Mouse (Mus musculus) brain, embryonic 14.5 days (tissue): Measurements from ENCODE around the gene Flna. TPM values are rescaled to one million over a fixed set of nuclear protein-coding genes. Genes with fewer than 3 reads are reported as not detected.

ENCODE experiments used
- DNase-seq: peaks from one replicate; pipeline ENCODE4 v3.0.0-alpha.2; 2011; ENCODE audit warnings: low read depth
- CTCF ChIP-seq: fragments of 200-500 bp; IDR thresholded peaks from 2 replicates; pipeline ENCODE4 v1.5.1; 2012; ENCODE audit warnings: inconsistent platforms, mild to moderate bottlenecking, moderate library complexity, borderline replicate concordance; ENCODE audit not compliant: insufficient read depth, insufficient read length; ENCODE audit errors: extremely low read depth
- POLR2A ChIP-seq: fragments of 200-500 bp; IDR thresholded peaks from 2 replicates; pipeline ENCODE4 v1.6.1; 2012; ENCODE audit warnings: mild to moderate bottlenecking, inconsistent platforms, borderline replicate concordance; ENCODE audit not compliant: poor library complexity, insufficient read depth, insufficient read length, severe bottlenecking; ENCODE audit errors: extremely low read depth
- polyA plus RNA-seq: library from polyadenylated mRNA; depleted of rRNA; stranded (reverse); fragments of >200 nt; gene quantifications from 2 replicates; pipeline ENCODE4 v1.2.3, GENCODE M21; 2012; rRNA removed

Flna gene
- 372 and 441 TPM in 2 replicates for polyA plus RNA-seq

DNA sequence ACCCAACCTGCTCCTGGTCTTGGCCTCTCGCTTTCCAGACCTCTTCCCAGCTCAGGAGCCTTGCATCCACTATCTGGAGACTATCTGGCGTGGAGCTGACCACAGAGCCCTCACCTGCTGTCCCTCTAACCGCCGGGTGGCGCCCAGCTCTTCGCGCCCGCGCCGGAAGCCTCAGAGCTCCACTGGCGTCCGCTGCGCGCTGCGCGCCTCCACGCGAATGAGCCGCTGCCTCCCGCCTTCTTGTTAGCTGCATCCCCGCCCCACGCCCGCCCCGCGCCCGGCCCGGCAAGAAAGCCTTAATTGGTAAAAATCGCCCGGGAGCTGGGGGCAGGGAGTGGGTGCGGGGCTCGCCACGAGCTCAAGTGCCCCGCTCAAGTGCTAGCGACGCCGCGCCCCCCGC, at the start of gene Flna:
Gene Flna (minus strand): TSS at position 206 of the 400 bp plus-strand sequence.
- TF ChIP-seq CTCF (peak; percentile 33; the same call in 1 of the 2 replicates), POLR2A (0 out of 2 replicates have a peak, but pooled peaks have one; percentile 7)
- peak; percentile 69 for DNase-seq

- no peak for TF ChIP-seq CTCF
- TF ChIP-seq POLR2A = no peak
- no peak for DNase-seq
Observed at GRCm38 (mm10) chrX:74298348-74298747, 48.7 kb upstream of the Flna start.

DNA sequence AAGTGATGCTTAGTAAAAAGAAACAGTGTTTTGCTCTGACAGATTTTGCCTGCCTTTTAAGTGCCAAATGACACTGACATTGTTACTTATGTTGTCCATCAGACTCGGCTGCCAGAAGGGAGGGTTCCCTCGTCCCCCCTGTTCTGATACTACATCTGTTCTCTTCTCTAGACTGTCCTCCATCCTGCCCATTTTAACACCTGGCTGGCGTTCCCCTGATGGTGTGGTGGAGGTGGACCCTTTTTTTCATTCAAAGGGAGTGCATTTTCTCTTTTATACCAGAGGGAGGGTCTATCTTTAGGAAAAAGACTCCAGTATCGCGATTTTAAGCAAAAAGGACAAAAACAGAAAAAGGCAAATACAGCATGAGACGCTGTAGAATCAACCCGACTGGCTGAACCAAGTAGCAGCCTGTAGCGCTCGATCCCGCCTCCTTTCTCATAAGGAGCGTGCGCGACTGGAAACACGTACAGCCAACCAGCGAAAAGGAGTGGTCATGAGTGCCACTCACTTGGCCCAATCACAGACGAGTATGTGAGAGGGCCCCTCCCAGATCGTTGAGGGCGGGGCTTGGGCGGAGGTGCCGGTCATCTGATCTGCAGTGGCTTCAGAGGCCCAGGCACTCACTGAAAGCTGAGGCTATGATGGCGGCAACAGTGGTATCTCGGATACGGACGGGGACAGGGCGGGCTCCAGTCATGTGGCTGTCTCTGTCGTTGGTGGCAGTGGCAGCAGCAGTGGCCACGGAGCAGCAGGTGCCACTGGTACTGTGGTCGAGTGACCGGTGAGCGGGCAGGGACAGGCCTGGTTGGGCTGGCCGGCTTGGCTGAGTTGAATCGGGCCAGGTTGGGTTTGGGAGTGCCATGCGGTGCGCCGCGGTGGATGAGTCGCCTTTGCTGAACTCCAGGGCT, 47.2 kb upstream of the Flna start, which contains the start of gene Atp6ap1:
Gene Atp6ap1 (plus strand): TSS at position 560 of the 911 bp plus-strand sequence.
- peak; percentile 98 for DNase-seq
- TF ChIP-seq POLR2A (peak; percentile 37; the same call in 1 of the 2 replicates), CTCF (no peak)

DNA sequence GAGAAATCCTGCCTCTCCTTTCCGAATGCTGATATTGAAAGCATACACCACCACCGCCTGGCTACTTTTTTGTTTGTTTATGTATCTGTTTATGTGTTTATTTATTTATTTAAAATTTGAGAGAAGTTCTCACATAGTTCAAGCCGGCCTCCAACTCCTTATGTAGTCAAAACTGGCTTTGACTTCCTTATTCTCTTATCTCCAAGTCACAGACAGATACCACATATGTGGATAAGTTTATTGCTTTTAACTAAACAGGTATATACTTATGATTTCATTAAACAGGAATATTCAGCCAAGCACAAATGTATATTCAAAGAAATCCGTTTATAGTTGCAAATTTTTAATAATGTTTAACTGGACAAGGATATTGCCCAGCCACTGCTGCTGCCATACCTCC, 43.8 kb upstream of the Flna start:
- TF ChIP-seq POLR2A (no peak), CTCF (no peak)
- DNase-seq = no peak

GRCm38 (mm10) chrX:74283092-74283437, 33.4 kb upstream of the Flna start:
- DNase-seq = no peak
- TF ChIP-seq CTCF (no peak), POLR2A (no peak)

- peak; percentile 96 for DNase-seq
- TF ChIP-seq POLR2A = peak; percentile 63; the same call in 1 of the 2 replicates
- TF ChIP-seq CTCF = no peak
Observed at GRCm38 (mm10) chrX:74282395-74283091, 32.9 kb upstream of the Flna start.

GRCm38 (mm10) chrX:74281732-74282394, 32.2 kb upstream of the Flna start, which contains the start of the genes Taz and Dnase1l1:
Taz (plus strand) TSS chrX:74281912.
Dnase1l1 (minus strand) TSS chrX:74282337.
- TF ChIP-seq POLR2A (no peak), CTCF (no peak)
- peak; percentile 70 for DNase-seq

DNA sequence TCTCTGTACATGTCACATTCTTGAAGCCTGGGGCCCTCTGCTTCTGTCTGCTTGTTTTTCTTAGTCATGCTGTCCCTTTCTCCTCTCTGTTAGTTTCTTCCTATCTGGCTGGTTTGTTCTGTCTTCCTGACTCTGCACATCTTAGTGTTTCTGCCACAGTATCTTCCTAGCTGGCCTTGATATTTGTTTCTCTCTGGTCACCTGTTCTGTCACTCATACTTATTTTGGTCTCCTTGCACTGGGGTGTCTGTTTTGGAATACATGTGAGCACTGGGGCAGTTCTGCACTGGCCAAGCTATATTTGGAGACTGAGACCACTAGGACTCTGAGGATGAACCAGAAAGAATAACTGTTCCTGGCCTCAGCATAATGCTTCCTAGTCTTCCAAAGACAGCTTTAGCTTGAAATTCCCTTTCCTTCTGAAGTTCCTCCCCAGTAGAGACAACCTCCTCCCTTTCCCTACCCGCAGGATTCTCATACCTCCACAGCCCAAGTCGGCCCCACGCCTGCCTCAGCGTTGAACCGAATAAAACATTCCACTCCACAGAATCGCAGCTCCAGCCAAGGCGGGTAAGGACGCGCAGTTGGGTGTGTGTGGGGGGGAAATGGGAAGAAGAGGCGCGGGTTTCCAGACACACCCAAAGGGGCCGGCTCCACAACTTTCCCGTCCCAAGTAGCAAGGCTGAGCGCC, 31.6 kb upstream of the Flna start:
- TF ChIP-seq POLR2A = no peak
- no peak for TF ChIP-seq CTCF
- no peak for DNase-seq

DNA sequence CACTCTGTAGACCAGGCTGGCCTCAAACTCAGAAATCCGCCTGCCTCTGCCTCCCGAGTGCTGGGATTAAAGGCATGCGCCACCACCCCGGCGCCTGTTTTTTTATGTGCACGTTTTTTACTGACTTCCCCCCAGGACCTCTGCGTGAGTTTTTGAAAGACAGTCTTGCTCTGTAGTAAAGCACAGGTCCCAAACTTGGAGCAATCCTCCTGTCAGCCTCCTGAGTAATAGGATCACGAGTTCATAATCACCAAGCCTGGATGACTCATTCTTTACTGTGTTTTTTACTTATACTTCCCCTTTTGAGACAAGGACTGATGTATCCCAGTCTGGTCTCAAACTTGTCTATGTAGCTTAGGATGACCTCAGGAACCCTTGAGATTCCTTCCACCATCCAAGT, 28.3 kb upstream of the Flna start:
- no peak for DNase-seq
- TF ChIP-seq CTCF (no peak), POLR2A (no peak)
